Mouse (Mus musculus) kidney, postnatal 4 days (tissue): ENCODE data around the gene Snrpg.
A peak's percentile ranks its signal among the peaks of the same experiment; 100 is the strongest.
"Not testable (repeated sequence)": the region's sequence is repeated elsewhere in the genome, so short reads cannot be mapped to it uniquely, and the experiment has no call there.

Source experiments
- DNase-seq, 2 experiments: peaks; one replicate each; pipeline ENCODE4 v3.0.0; 2021; ENCODE audit warnings: mixed read lengths in 2 of 2

The Snrpg gene

GRCm38 (mm10) chr6:86368479-86368878 is 2.6 kb upstream of the Snrpg start:
- DNase-seq, result no peak

- DNase-seq, result no peak
These were observed 901 bp upstream of the Snrpg start for GRCm38 (mm10) chr6:86370093-86370713.

DNA sequence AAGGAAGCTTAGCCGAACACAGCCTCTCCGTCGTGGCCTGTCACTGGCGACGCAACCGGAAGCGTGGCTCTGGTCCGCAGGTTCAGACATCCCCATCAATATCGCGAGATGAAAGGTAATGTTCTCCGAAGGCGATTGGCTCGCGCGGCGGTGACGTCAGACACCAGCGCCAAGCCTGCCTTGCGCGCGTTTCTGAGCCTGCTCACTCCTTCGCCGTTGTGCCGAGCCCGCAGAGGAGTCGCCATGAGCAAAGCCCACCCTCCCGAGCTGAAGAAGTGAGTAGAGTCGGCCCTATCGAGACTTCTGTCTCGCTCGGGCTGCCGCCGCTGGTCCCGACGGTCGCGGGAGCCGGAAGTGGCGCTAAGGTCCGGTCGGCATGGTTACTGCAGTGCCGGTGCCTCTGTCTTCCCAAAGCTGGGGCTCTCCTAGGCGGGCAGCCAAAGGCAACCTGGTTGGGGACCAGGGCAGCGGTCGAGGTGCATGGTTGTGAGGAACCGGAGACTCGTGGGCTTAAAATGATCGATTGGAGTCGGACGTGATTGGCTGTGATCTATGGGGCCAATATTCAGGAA is 322 bp downstream of the Snrpg start:
- DNase-seq, result peak; percentile 97 to 98

- DNase-seq, result peak in 1 of 2 experiments; percentile 15
These were observed 929 bp downstream of the Snrpg start for GRCm38 (mm10) chr6:86371950-86372516.

- DNase-seq, result no peak
These were observed 2.5 kb downstream of the Snrpg start for GRCm38 (mm10) chr6:86373556-86373955.

- DNase-seq, result no peak
These were observed 7.2 kb downstream of the Snrpg start for GRCm38 (mm10) chr6:86378341-86378740.

- not testable (repeated sequence) for DNase-seq
These were observed 9.0 kb downstream of the Snrpg start for GRCm38 (mm10) chr6:86380112-86380511.

- DNase-seq, result no peak
These were observed 11.4 kb downstream of the Snrpg start for GRCm38 (mm10) chr6:86382551-86382950.

DNA sequence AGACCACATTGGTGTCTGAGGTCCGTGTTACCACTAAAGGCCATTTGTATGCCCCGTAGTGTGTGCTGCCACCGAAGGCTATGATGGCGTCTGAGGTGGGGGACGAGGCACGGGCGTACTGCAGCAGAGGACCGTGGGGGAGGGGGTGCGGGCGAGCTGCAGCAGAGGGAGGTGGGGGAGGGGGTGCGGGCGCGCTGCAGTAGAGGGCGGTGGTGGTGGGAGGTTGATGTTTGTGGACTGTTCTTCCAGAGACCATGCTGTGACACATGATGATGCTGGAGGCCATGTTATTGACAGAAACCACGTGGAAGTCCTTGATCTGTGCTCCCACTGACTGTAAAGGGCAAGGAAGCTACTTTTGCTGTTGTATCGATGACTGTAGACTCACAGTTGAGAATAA is 12.3 kb downstream of the Snrpg start:
- no peak for DNase-seq

DNA sequence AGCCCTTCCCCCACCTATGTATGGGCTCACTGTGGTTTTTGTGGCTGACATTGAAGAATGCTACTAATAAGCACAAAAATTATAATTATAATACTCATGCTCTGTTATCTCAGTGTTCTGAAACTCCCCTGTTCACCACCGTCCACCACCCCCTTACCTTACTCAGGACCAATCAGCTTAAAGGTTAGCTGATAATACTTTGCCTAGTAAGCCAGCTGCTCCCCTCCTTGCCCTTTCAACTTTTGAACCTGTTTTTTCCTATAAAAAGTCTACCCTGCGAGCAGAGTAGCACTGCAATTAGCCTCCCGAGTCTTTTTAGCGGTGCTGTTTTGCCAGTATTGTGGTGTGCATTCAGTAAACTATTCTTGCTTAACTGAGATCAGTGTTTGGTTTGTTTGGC is 13.6 kb downstream of the Snrpg start:
- no peak for DNase-seq

GRCm38 (mm10) chr6:86385362-86386104 is 14.4 kb downstream of the Snrpg start:
- no peak for DNase-seq

DNA sequence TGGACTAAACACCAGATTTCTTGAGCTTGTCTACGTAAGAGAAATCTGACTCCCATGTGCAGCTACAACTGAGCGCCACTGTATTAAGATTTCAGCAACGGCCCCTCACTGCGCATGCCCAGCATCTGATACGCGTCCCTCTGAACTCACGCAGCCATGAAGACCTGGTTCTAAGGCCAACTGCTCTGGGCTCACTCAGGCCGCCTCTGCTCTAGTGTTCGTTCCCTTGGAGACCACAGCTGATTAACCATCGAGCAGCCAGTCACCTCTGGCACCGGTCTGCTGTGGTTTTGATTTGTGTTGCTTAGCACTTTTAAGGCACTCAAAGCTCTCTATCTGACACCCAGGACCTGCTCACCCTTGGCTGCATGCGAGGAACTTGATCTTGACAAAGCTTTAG is 16.2 kb downstream of the Snrpg start:
- peak; percentile 74 to 83 for DNase-seq

- peak in 1 of 2 experiments; percentile 52 for DNase-seq
These were observed 17.4 kb downstream of the Snrpg start for GRCm38 (mm10) chr6:86388461-86388860.

DNA sequence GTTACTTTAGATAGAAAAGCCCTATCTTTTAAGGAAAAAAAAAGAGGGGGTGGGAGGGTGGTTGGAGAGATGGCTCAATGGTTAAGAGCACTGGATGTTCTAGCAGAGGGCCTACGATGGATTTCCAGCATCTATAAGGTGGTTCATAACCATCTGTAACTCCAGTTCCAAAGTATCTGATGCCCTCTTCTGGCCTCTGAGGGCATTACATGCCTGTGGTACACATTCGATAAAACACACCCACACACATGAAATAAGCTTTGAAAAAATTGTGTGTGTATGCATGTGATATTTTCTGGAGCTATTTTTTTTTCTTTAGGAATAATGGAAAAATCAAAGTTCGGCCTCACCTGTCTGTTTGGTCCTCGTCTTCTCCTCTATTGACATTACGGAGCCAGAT is 20.2 kb downstream of the Snrpg start:
- DNase-seq, result no peak

DNA sequence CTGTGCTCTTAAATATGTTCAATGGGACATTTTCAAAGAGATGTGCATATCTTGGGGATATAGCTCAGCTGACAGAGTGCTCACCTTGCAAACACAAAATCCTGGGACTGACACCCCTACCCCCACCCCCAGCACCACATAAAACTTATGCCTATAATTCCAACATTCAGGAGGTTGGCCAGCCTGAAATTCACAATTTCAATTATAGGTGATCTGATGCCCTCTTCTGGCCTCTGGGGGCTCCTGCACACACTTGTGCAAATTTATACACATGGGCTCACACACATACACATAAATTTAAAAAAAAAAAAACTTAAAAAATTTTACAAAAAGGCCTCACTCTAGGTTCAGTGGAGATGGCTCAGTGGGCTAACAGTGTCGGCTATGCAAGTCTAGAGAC is 22.1 kb downstream of the Snrpg start:
- DNase-seq, result peak in 1 of 2 experiments; percentile 24

- no peak for DNase-seq
These were observed 23.1 kb downstream of the Snrpg start for GRCm38 (mm10) chr6:86394078-86394720.

DNA sequence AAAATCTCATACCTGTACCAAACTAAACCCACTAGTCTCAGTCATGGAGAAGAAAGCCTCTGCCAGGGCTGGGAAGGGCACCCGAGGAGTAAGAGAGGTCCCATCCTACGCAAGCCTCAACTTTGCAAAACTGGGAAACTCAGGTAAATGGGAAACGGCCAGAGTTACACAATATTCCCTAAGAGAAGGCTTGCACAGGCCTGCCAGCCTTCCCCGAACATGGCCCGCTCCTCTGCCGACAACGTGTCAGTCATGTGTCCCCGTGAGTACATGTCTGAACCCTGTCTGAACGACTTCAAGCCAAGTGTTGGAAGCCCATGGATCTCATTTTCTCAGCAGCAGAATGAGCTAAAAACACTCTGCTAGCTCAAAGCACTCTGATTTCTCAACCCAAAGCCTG is 23.9 kb downstream of the Snrpg start:
- no peak for DNase-seq

GRCm38 (mm10) chr6:86395969-86396368 is 24.9 kb downstream of the Snrpg start:
- DNase-seq, result no peak

DNA sequence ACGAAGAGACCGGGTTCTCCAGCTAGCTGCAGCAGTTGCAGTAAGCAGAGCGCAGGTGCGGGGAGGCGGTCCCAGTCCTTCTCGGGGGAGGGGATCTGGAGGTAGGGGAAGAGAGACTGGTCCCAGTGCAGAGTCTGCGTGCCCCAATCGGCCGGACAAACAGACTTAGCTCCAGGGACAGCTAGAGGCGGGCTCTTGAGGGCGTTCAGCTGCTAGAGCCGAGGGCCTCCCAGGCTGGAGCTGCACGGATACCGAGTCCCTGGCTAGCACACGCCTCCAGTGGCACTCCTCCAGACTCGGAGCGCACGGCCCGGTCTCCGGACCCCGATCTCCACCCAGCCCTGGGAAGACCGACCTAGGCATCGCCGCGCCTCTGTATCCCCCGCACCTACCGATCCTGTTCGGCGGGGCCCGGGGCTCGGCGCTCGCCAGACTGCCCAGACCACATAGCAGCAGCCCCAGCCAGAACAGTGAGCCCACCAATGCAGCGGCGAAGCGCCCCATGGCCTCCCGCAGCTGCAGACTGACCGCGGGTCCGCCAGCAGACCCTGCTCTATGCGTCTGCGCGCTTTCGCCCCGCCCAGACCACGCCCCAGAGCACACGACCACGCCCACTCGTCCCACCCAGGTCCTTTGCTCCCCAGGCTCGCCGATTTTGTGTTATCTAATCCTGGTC is 25.6 kb downstream of the Snrpg start, which contains the start of gene Pcyox1:
Pcyox1 (minus strand) TSS at position 574 of the 676 bp plus-strand sequence.
- peak; percentile 94 to 95 for DNase-seq

DNA sequence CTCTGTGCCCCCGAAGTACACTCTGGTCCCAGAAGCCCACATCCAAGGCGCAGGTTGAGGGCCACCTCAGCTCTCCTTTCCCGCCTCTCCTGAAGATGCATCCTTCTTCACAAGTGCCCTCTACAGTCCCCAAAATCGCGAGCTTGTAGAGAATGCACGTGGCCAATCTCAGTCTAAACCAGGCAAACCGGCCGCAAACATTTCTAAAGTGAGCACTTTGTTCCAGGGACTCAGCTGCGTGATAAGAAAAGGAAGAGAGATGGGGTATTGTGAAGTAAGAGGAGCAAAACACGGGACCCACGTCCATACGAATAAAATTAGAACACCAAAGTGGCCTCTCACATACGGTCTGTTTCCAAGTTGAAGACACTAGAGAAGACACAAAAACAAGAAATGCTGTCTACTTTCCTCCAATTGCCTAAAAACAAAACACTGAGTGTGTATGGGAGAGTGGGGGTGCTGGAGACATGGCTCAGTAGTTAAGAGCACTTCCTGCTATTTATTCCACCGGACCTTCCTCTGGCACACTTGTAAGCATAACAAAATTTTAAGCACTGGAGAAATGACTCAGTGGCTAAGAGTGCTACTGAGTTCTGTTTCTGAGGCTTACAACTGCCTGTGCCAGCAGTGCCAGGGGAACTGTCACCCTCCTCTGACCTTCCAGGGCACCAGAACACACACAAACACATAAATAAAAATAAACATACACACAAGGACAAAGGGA is 26.3 kb downstream of the Snrpg start:
- no peak for DNase-seq

DNA sequence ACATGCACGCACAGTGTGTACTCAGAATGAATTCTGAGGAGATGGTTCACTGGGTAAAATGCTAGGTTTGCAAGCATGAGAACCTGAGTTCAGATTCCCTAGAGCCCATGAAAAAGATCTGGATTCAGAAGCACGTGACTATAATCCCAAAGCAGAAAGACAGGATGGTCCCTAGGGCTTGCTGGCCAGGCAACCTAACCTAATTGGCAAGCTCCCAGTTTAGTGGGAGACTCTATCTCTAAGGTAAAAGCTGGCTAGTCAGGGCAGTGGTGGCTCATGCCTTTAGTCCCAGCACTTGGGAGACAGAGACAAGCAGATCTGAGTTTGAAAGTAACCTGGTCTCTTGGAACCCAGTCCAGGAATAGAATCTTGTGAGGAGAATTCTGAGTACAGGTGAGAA is 27.9 kb downstream of the Snrpg start:
- DNase-seq, result no peak

- no peak for DNase-seq
These were observed 28.9 kb downstream of the Snrpg start for GRCm38 (mm10) chr6:86399995-86400394.
